Mouse (Mus musculus): Measurements from ENCODE around the gene Cpsf2. TPM values are rescaled to one million over a fixed set of nuclear protein-coding genes. Genes with fewer than 3 reads are reported as not detected.
A peak's percentile ranks its signal among the peaks of the same experiment; 100 is the strongest.
"Not testable (repeated sequence)": the region's sequence is repeated elsewhere in the genome, so short reads cannot be mapped to it uniquely, and the experiment has no call there.

Gene Cpsf2
- total and polyA plus RNA-seq, 3 experiments = 32.7 to 42.0 (median 34.6) TPM

GRCm38 (mm10) chr12:101957942-101958544, 17.7 kb upstream of the Cpsf2 start, which contains the start of gene Atxn3 (continued):
- TF ChIP-seq E2F4 (IDR thresholded peaks at IDR 0.05; ENCODE audit: insufficient replicate concordance, low read depth, low read length) = no peak

GRCm38 (mm10) chr12:101958556-101958955, 17.2 kb upstream of the Cpsf2 start:
- no peaks in the 10 kb centered on the region for H3K27me3 ChIP-seq (replicated peaks)
- peak overlapping the region in 2 of 3 experiments; percentile 54 to 92 for H3K4me3 ChIP-seq (replicated peaks in 1 of 3; ENCODE audit: low read depth in 2 of 3, low read length in 2 of 3, poor library complexity in 1 of 3)
- dilution Hi-C loops (cut with MboI; ENCODE audit: extremely low pct_ligation_motif_present, extremely low pct_unique_long_range_greater_than_20kb, low sequenced_read_pairs) = no loop called here
- peaks cover 4% of the 10 kb centered on the region for H3K79me2 ChIP-seq (replicated peaks; ENCODE audit: control insufficient read depth, extremely low read depth, insufficient read depth, poor library complexity, severe bottlenecking)
- TF ChIP-seq SIN3A (IDR thresholded peaks at IDR 0.05; ENCODE audit: low read length) (peak; percentile 21; the same call in 1 of the 2 replicates), JUND (conservative IDR thresholded peaks at IDR 0.05; ENCODE audit: low read depth, low read length) (no peak), POLR2A (IDR thresholded peaks at IDR 0.05; ENCODE audit: low read depth, low read length) (no peak), USF2 (conservative IDR thresholded peaks at IDR 0.05; ENCODE audit: low read depth, low read length) (no peak), MAX (IDR thresholded peaks at IDR 0.05; ENCODE audit: low read length) (no peak), CHD1 (IDR thresholded peaks at IDR 0.05; ENCODE audit: low read depth, low read length) (peak; percentile 79; the same call in 1 of the 2 replicates), JUN (IDR thresholded peaks at IDR 0.05; ENCODE audit: insufficient read depth, low read depth, low read length) (no peak), CTCF (conservative IDR thresholded peaks at IDR 0.05 in 1 of 2, IDR thresholded peaks at IDR 0.05 in 1 of 2; ENCODE audit: low read depth in 2 of 2, low read length in 2 of 2) (no peak), EP300 (IDR thresholded peaks at IDR 0.05; ENCODE audit: low read length) (0 out of 2 replicates have a peak, but pooled peaks have one; percentile 30), IRF4 (IDR thresholded peaks at IDR 0.05; ENCODE audit: low read depth, low read length) (peak; percentile 35; the same call in 1 of the 2 replicates), SMC3 (IDR thresholded peaks at IDR 0.05; ENCODE audit: low read depth, low read length) (no peak)
- peak; percentile 56 for DNase-seq (ENCODE audit: extremely low read depth)
- H3K4me2 ChIP-seq (ENCODE audit: insufficient read depth, low read depth, poor library complexity, severe bottlenecking) = peak overlapping the region; percentile 95
- 0 out of 2 replicates have a peak overlapping the region, but pooled peaks have one; percentile 58 for H3K27ac ChIP-seq (ENCODE audit: insufficient read depth, low read depth)
- H3K9ac ChIP-seq (ENCODE audit: insufficient read depth, low read depth) = peak overlapping the region; percentile 85
- in situ Hi-C loops (cut with MboI; ENCODE audit: low pct_ligation_motif_present, low pct_unique_long_range_greater_than_20kb, low sequenced_read_pairs) = no loop called here
- H3K36me3 ChIP-seq (replicated peaks in 1 of 2; ENCODE audit: control insufficient read depth in 1 of 2, insufficient read depth in 1 of 2, low read length in 1 of 2) = peaks cover 0 to 9% of the 10 kb centered on the region in 2 experiments
- H3K4me1 ChIP-seq (ENCODE audit: control insufficient read depth in 1 of 2, insufficient read depth in 2 of 2) = peaks cover 8 to 31% of the 10 kb centered on the region in 2 experiments; a peak in 3 of 4 replicates
- H3K9me3 ChIP-seq (replicated peaks; ENCODE audit: low read length) = peaks cover 4% of the 10 kb centered on the region

GRCm38 (mm10) chr12:101958960-101959780, 16.6 kb upstream of the Cpsf2 start:
- dilution Hi-C loops (cut with MboI; ENCODE audit: extremely low pct_ligation_motif_present, extremely low pct_unique_long_range_greater_than_20kb, low sequenced_read_pairs); H3K79me2 ChIP-seq (replicated peaks; ENCODE audit: control insufficient read depth, extremely low read depth, insufficient read depth, poor library complexity, severe bottlenecking); in situ Hi-C loops (cut with MboI; ENCODE audit: low pct_ligation_motif_present, low pct_unique_long_range_greater_than_20kb, low sequenced_read_pairs); H3K36me3 ChIP-seq (replicated peaks in 1 of 2; ENCODE audit: control insufficient read depth in 1 of 2, insufficient read depth in 1 of 2, low read length in 1 of 2); H3K9me3 ChIP-seq (replicated peaks; ENCODE audit: low read length); DNase-seq (ENCODE audit: extremely low read depth); H3K27me3 ChIP-seq (replicated peaks): not testable (repeated sequence)
- peak overlapping the region; percentile 95 for H3K4me2 ChIP-seq (ENCODE audit: insufficient read depth, low read depth, poor library complexity, severe bottlenecking)
- peak overlapping the region; percentile 85 for H3K9ac ChIP-seq (ENCODE audit: insufficient read depth, low read depth)
- peak overlapping the region in 1 of 3 experiments; percentile 92 for H3K4me3 ChIP-seq (replicated peaks in 1 of 3; ENCODE audit: low read depth in 2 of 3, low read length in 2 of 3, poor library complexity in 1 of 3)
- H3K27ac ChIP-seq (ENCODE audit: insufficient read depth, low read depth) = 0 out of 2 replicates have a peak overlapping the region, but pooled peaks have one; percentile 58
- 0 out of 2 replicates have a peak, but pooled peaks have one; percentile 15 for TF ChIP-seq MYC (IDR thresholded peaks at IDR 0.05; ENCODE audit: low read depth, low read length)
- peak; percentile 62 for TF ChIP-seq IRF4 (IDR thresholded peaks at IDR 0.05; ENCODE audit: low read depth, low read length)
- 0 out of 2 replicates have a peak, but pooled peaks have one; percentile 50 for TF ChIP-seq NELFE (IDR thresholded peaks at IDR 0.05; ENCODE audit: low read depth, low read length)
- 0 out of 2 replicates have a peak, but pooled peaks have one; percentile 34 for TF ChIP-seq SIN3A (IDR thresholded peaks at IDR 0.05; ENCODE audit: low read length)
- peak; percentile 65 for TF ChIP-seq EP300 (IDR thresholded peaks at IDR 0.05; ENCODE audit: low read length)
- peak; percentile 60 for TF ChIP-seq ZNF384 (IDR thresholded peaks at IDR 0.05; ENCODE audit: low read depth, low read length)
- H3K4me1 ChIP-seq (ENCODE audit: control insufficient read depth in 1 of 2, insufficient read depth in 2 of 2) = peaks cover 8 to 31% of the 10 kb centered on the region in 2 experiments; a peak in 3 of 4 replicates
